ENCODE assay signal across 30 mouse cellular contexts in the genomic region with DNA sequence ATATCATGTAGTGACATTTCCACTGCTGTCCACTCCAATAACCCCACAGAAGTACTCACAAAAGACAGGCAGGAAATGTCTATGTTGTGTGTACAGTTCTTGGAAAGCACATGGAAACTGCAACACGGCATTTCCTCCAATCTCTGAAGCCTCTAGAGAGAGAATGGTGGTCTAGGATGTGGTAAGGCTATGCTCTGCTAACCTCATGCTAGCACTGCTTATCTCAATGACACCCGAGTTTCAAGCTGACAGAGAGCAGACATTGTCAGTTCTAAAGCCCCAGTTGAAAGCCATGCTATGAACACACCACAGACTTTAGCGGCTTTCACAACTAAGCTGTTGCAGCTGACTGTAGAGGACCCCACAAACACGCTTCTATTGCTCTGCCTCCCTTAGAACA. TPM values are rescaled to one million over a fixed set of nuclear protein-coding genes. Genes with fewer than 3 reads are reported as not detected.
DNase-seq lines count a peak whose midpoint lies in the region; ATAC-seq and TF ChIP-seq lines count a peak whose summit lies in the region.
"Had no signal": no experiment of that assay in that cellular context is flagged by ENCODE, and none has a peak within 500 bp of the region (broad histone marks: within the 10 kb centered on the region; RNA-seq: fewer than 3 reads in every experiment).

No protein-coding gene starts in this region.

- TF ChIP-seq CTCF in heart, adult 2 months (IDR thresholded peaks at IDR 0.05), result no peak

- no peak for TF ChIP-seq POLR2A in heart, adult 2 months (IDR thresholded peaks at IDR 0.05; ENCODE audit: insufficient read depth, low read depth, low read length)

- no peak overlapping the region for H3K4me2 ChIP-seq in heart, embryonic 13.5 days
- H3K4me2 ChIP-seq: forebrain, embryonic 12.5 days; hindbrain, embryonic 12.5 days; liver, embryonic 13.5 days; midbrain, embryonic 12.5 days; neural tube, embryonic 13.5 days had no signal

- no peaks in the 10 kb centered on the region for H3K79me2 ChIP-seq in heart, adult 2 months (replicated peaks; ENCODE audit: control insufficient read depth, insufficient read depth, low read length)

- no peak overlapping the region for H3K4me3 ChIP-seq in heart, embryonic 13.5 days
- H3K4me3 ChIP-seq in heart, adult 2 months, result no peak overlapping the region
- H3K4me3 ChIP-seq: erythroblast, embryonic 14.5 days; forebrain, embryonic 12.5 days; hindbrain, embryonic 12.5 days; liver, embryonic 13.5 days; megakaryocyte, embryonic 14.5 days; midbrain, embryonic 12.5 days; neural tube, embryonic 13.5 days had no signal

- WGBS in heart, embryonic 13.5 days, result 22% methylated on average over 4 of the region's 4 CpGs
- WGBS in heart, adult 2 months, result 57% methylated on average over 4 of the region's 4 CpGs

- peaks cover 32% of the 10 kb centered on the region for H3K27me3 ChIP-seq in heart, embryonic 13.5 days (replicated peaks)
- no peaks in the 10 kb centered on the region for H3K27me3 ChIP-seq in heart, adult 2 months (ENCODE audit: control insufficient read depth, insufficient read depth, low read length)
- no peaks in the 10 kb centered on the region for H3K27me3 ChIP-seq in splenic B cell, adult 2 months (ENCODE audit: control insufficient read depth, insufficient read depth, low read length, poor library complexity, severe bottlenecking)
- H3K27me3 ChIP-seq: forebrain, embryonic 12.5 days; hindbrain, embryonic 12.5 days; liver, embryonic 13.5 days; megakaryocyte, embryonic 14.5 days; midbrain, embryonic 12.5 days; neural tube, embryonic 13.5 days; Patski had no signal

- peaks cover 14% of the 10 kb centered on the region for H3K4me1 ChIP-seq in heart, embryonic 13.5 days
- H3K4me1 ChIP-seq in heart, adult 2 months (ENCODE audit: control insufficient read depth, insufficient read depth, low read length), result no peaks in the 10 kb centered on the region
- H3K4me1 ChIP-seq: forebrain, embryonic 12.5 days; hindbrain, embryonic 12.5 days; midbrain, embryonic 12.5 days; neural tube, embryonic 13.5 days had no signal

- H3K27ac ChIP-seq in heart, embryonic 13.5 days (replicated peaks), result 0 out of 2 replicates have a peak overlapping the region, but pooled peaks have one; percentile 24
- H3K27ac ChIP-seq in heart, adult 2 months, result no peak overlapping the region
- H3K27ac ChIP-seq: forebrain, embryonic 12.5 days; hindbrain, embryonic 12.5 days; hindbrain, postnatal 0 days; kidney, postnatal 0 days; liver, embryonic 13.5 days; midbrain, embryonic 12.5 days; neural tube, embryonic 13.5 days had no signal

- ATAC-seq in heart, embryonic 13.5 days (ENCODE audit: extremely low read depth, insufficient number of reproducible peaks, low FRiP score, low TSS enrichment), result no peak; the same call in 1 of the 2 replicates
- ATAC-seq: forebrain, postnatal 0 days; hindbrain, postnatal 0 days; intestine, embryonic 16.5 days; lung, postnatal 0 days; Patski had no signal

- peaks cover 2% of the 10 kb centered on the region; the same call in 1 of the 2 replicates for H3K9me3 ChIP-seq in heart, embryonic 13.5 days
- H3K9me3 ChIP-seq: forebrain, embryonic 12.5 days; hindbrain, embryonic 12.5 days; liver, embryonic 13.5 days; midbrain, embryonic 12.5 days; neural tube, embryonic 13.5 days had no signal

- no peak overlapping the region for H3K9ac ChIP-seq in heart, embryonic 13.5 days
- no peak overlapping the region for H3K9ac ChIP-seq in heart, adult 2 months (ENCODE audit: low read depth, low read length)
- H3K9ac ChIP-seq: forebrain, embryonic 12.5 days; forebrain, postnatal 0 days; hindbrain, embryonic 12.5 days; liver, embryonic 13.5 days; midbrain, embryonic 12.5 days; neural tube, embryonic 13.5 days had no signal

- DNase-seq in heart, adult 2 months, result no peak
- DNase-seq in B cell, adult 2 months, result peak; percentile 27 to 38
- DNase-seq in T-cell, adult 2 months (ENCODE audit: low spot score), result peak; percentile 39
- peak; percentile 57 for DNase-seq in splenic B cell, adult 2 months (ENCODE audit: low read depth, low spot score)
- DNase-seq in right cerebral cortex, postnatal 25 days, result no peak
- DNase-seq: adrenal gland, adult 2 months; adrenal gland, postnatal 36 days; cerebellum, adult 18-20 months; cerebellum, postnatal 10 days; forebrain, postnatal 0 days; kidney, adult 8-10 months; kidney, postnatal 4 days; left cerebral cortex, postnatal 4 days; liver, embryonic 13.5 days; lung, adult 18-20 months; lung, postnatal 4 days; right cerebral cortex, postnatal 14 days; thymus, adult 2 months had no signal

- no peak for TF ChIP-seq EP300 in heart, adult 2 months (IDR thresholded peaks at IDR 0.05; ENCODE audit: insufficient read depth, low read depth, low read length)

- intact Hi-C loops in heart, adult 2 months (cut with DNase I), result no loop called here

- H3K36me3 ChIP-seq in heart, embryonic 13.5 days, result peaks cover 59% of the 10 kb centered on the region
- no peaks in the 10 kb centered on the region; the same call in 1 of the 2 replicates for H3K36me3 ChIP-seq in heart, adult 2 months (ENCODE audit: control insufficient read depth, insufficient read depth, low read length)
- peaks cover 17% of the 10 kb centered on the region for H3K36me3 ChIP-seq in splenic B cell, adult 2 months (ENCODE audit: control insufficient read depth, insufficient read depth, low read length, poor library complexity, severe bottlenecking)

RNA-seq across cellular contexts. Expression of a gene that starts 13.6 kb away (rescaled TPM):
- 13.2 and 13.3 TPM in 2 replicates for polyA plus RNA-seq in heart, embryonic 13.5 days (2015; fragmentation: Nextera tagmentation; extraction: Ambion mirVana)
- 10 to 100 TPM; 19.7 to 26.6 TPM for total RNA-seq in heart, adult 2 months (2021)
- polyA plus RNA-seq in heart, adult 2 months (2012; rRNA removed), result 8.0 and 8.2 TPM in 2 replicates

RNA-seq across cellular contexts. Expression of a gene that starts 13.6 kb away (rescaled TPM):
- polyA plus RNA-seq in heart, embryonic 13.5 days (2015; fragmentation: Nextera tagmentation; extraction: Ambion mirVana), result 7.7 and 8.1 TPM in 2 replicates
- total RNA-seq in heart, adult 2 months (2021), result 10 to 100 TPM; 10.4 to 12.3 TPM
- polyA plus RNA-seq in heart, adult 2 months (2012; rRNA removed), result 7.6 and 11.9 TPM in 2 replicates

RNA-seq across cellular contexts. Expression of a gene that starts 48.3 kb away (rescaled TPM):
- polyA plus RNA-seq in heart, embryonic 13.5 days (2015; fragmentation: Nextera tagmentation; extraction: Ambion mirVana), result 17.6 and 17.8 TPM in 2 replicates
- 1 to 10 TPM; 3.7 to 4.7 TPM for total RNA-seq in heart, adult 2 months (2021)
- polyA plus RNA-seq in heart, adult 2 months (2012; rRNA removed), result 3.1 and 6.4 TPM in 2 replicates

Comparison
In these comparisons a context has a peak if more than half of its experiments do, and no peak if none do; other contexts are left out.
1. DNase-seq: peak in B cell, adult 2 months (2 of 2), T-cell, adult 2 months (single experiment) and splenic B cell, adult 2 months (single experiment); none in heart, adult 2 months (0 of 2) and right cerebral cortex, postnatal 25 days (single experiment).